Mouse (Mus musculus) heart, embryonic 11.5 days (tissue): ENCODE results near the gene Nrxn2. TPM values are rescaled to one million over a fixed set of nuclear protein-coding genes. Genes with fewer than 3 reads are reported as not detected.

Experiments
- ATAC-seq: fragments of 200-750 bp; cut with Nextera tagmentation; replicated peaks from 2 replicates; pipeline ENCODE4 v1.8.0; 2017; ENCODE audit warnings: moderate library complexity; ENCODE audit not compliant: insufficient number of reproducible peaks, low FRiP score, low TSS enrichment
- H3K27ac ChIP-seq: fragments of 300-500 bp; sonication (generic); 2 replicates; pipeline ENCODE4 v1.5.1; 2014; ENCODE audit warnings: mild to moderate bottlenecking, low read depth, low read length
- H3K27me3 ChIP-seq: fragments of 300-500 bp; sonication (generic); 2 replicates; pipeline ENCODE4 v1.6.1; 2014; ENCODE audit warnings: mild to moderate bottlenecking, low read length, mixed read lengths; ENCODE audit not compliant: control insufficient read depth, insufficient read depth
- H3K36me3 ChIP-seq: fragments of 300-500 bp; sonication (generic); 2 replicates; pipeline ENCODE4 v1.6.1; 2014; ENCODE audit warnings: mild to moderate bottlenecking, low read length, moderate library complexity, mixed read lengths; ENCODE audit not compliant: control insufficient read depth, insufficient read depth
- H3K4me1 ChIP-seq: fragments of 300-500 bp; sonication (generic); 2 replicates; pipeline ENCODE4 v1.6.1; 2014; ENCODE audit warnings: low read length; ENCODE audit not compliant: control insufficient read depth, insufficient read depth
- H3K4me2 ChIP-seq: fragments of 300-500 bp; sonication (generic); 2 replicates; pipeline ENCODE4 v1.6.1; 2014; ENCODE audit warnings: mild to moderate bottlenecking, moderate library complexity
- H3K4me3 ChIP-seq: fragments of 300-500 bp; sonication (generic); 2 replicates; pipeline ENCODE4 v1.5.1; 2014; ENCODE audit warnings: low read depth, low read length
- H3K9ac ChIP-seq: fragments of 300-500 bp; sonication (generic); 2 replicates; pipeline ENCODE4 v1.6.1; 2014; ENCODE audit warnings: mild to moderate bottlenecking, low read depth, low read length, moderate library complexity
- H3K9me3 ChIP-seq: fragments of 300-500 bp; sonication (generic); replicated peaks from 2 replicates; pipeline ENCODE4 v1.6.1; 2016; ENCODE audit warnings: low read length; ENCODE audit not compliant: control insufficient read depth
- WGBS: fragments of 180-500 bp; shearing (Covaris S2); extraction: QIAGEN DNeasy Blood & Tissue Kit; methylation state at CpG from one replicate; pipeline ENCODE4 v1.1.7; 2014; ENCODE audit not compliant: insufficient replicate concordance; 5-methylcytosine and 5-hydroxymethylcytosine counted together
- polyA plus RNA-seq: library from polyadenylated mRNA; unstranded; fragments of >200 nt; fragmentation: Nextera tagmentation; extraction: Ambion mirVana; gene quantifications from 2 replicates; pipeline ENCODE4 v1.2.1, GENCODE M21; 2014

Gene Nrxn2
- polyA plus RNA-seq, 1 experiment from 2014 or later, result 1.6 TPM

DNA sequence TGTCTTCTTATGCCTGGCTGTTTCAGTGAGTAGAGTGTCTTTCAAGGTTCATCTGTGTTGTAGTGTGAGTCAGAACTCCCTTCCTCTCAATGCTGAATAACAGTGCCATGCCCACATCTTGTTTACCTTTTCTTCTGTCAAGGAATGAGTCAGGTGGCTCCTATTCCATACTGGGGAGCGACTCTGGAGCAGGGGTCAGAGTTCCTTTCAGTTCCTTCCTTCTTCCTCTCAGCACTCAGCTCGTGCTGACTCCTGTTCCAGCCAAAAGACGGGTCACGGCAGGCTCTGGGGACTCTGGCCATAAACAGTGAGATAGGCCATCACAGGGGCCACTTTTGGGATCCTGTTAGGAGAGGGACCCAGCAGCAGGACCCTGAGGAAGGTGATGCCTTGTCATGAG lies 58.5 kb downstream of the Nrxn2 start:
- Histone ChIP-seq H3K9ac (no peak overlapping the region), H3K27me3 (peaks cover under 1% of the 10 kb centered on the region), H3K4me2 (no peak overlapping the region), H3K27ac (no peak overlapping the region), H3K9me3 (no peaks in the 10 kb centered on the region), H3K36me3 (no peaks in the 10 kb centered on the region), H3K4me3 (no peak overlapping the region), H3K4me1 (no peaks in the 10 kb centered on the region)
- no peak for ATAC-seq
- WGBS, result 44% methylated on average over 4 of the region's 4 CpGs

DNA sequence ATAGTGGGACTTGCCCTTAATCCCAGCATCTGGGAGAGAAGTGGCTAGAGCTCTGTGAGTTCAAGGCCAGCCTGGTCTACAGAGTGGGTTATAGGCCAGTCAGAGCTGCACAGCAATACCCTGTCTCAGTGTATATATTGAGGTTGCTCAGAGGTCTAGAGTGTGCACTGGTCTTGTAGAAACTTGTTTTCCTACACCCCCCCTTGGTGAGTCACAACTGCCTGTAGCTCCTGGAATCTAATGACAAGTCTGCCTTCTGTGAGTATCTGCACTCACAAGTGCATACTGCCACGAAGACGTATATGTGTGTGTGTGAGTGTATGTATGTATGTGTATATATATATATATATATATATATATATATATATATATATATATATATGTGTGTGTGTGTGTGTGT lies 60.0 kb downstream of the Nrxn2 start:
- H3K36me3 ChIP-seq, result no peaks in the 10 kb centered on the region
- ATAC-seq, result no peak
- peaks cover 5% of the 10 kb centered on the region for H3K27me3 ChIP-seq
- H3K4me2 ChIP-seq, result no peak overlapping the region
- H3K27ac ChIP-seq, result no peak overlapping the region
- no peak overlapping the region for H3K9ac ChIP-seq
- H3K4me3 ChIP-seq, result no peak overlapping the region
- H3K4me1 ChIP-seq, result no peaks in the 10 kb centered on the region
- no peaks in the 10 kb centered on the region for H3K9me3 ChIP-seq
- 85% methylated on average over 2 of the region's 2 CpGs for WGBS

DNA sequence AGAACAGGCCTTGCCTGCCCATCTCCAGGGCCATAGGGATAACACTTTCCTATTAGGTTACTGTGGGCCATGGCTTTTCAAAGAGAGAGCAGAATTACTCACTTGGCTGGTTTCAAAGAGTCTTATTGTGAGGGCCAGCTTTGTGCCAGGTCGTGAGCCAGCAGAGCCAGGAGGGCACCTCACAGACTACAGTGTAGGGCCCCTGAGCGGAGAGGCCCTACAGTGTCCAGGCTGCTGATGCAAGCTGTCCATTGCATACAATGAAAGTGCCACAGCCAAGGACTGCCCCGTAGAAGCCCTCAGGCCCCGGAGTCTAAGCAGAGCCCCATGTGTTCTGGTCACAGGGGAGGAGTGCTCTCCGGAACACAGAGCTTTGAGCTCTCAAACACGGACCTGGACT lies 64.4 kb downstream of the Nrxn2 start:
- 81% methylated on average over 6 of the region's 6 CpGs for WGBS
- Histone ChIP-seq H3K4me2 (no peak overlapping the region), H3K36me3 (no peaks in the 10 kb centered on the region), H3K9me3 (no peaks in the 10 kb centered on the region), H3K9ac (no peak overlapping the region), H3K27ac (no peak overlapping the region), H3K27me3 (peaks cover 12% of the 10 kb centered on the region), H3K4me1 (no peaks in the 10 kb centered on the region), H3K4me3 (no peak overlapping the region)
- ATAC-seq, result no peak

DNA sequence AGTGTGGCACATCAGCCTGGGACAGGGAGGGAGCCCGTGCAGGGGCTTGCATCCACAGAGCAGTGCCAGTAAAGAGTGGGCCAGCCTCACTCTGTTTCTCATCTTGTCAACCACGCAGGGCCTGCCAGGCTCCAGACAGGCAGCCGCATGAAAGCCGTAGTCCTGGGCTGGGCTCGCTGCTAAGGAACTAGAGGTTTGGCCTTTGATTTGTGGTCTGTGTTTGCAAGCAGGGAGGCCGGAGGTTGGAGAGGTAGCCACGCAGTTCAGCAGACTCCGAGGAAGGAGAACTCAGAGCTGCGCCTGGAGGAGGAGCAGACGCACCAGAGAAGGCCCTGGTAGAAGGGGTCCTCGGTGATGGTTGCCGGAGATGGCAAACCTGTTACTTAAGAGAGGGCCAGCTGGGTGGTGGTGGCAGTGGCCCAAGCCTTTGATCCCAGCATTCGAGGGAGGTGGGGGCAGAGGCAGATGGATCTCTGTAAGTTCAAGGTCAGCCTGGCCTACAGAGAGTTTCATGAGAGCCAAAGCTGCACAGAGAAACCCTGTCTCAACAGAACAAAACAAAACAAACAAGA lies 66.6 kb downstream of the Nrxn2 start:
- H3K9ac ChIP-seq, result no peak overlapping the region
- H3K27me3 ChIP-seq, result peaks cover 22% of the 10 kb centered on the region
- H3K9me3 ChIP-seq, result no peaks in the 10 kb centered on the region
- no peak overlapping the region for H3K27ac ChIP-seq
- WGBS, result 77% methylated on average over 13 of the region's 13 CpGs
- no peaks in the 10 kb centered on the region for H3K36me3 ChIP-seq
- H3K4me2 ChIP-seq, result no peak overlapping the region
- no peak overlapping the region for H3K4me3 ChIP-seq
- no peaks in the 10 kb centered on the region for H3K4me1 ChIP-seq
- ATAC-seq, result no peak

DNA sequence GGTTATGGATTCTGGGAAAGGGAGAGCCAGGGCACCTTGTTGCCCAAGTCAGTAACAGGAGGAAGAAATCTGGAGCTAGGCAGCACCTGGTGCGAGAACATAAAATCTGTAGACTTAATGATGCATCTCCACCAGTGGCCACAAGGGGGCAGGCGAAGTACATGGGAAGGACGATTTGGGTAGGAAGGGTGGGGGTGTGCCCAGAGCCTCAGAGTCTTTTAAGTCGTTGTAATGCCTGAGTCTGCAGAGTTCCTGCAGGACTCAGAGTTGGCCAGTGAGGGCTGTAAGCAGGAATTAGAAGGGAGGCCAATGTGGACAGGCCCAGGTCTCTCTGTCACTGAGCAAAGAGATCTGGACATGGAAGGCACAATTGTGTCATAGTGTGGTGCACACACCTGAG lies 70.5 kb downstream of the Nrxn2 start:
- Histone ChIP-seq H3K27me3 (peaks cover 51% of the 10 kb centered on the region), H3K4me2 (no peak overlapping the region), H3K9me3 (no peaks in the 10 kb centered on the region), H3K4me1 (no peaks in the 10 kb centered on the region), H3K9ac (no peak overlapping the region), H3K36me3 (no peaks in the 10 kb centered on the region), H3K27ac (no peak overlapping the region), H3K4me3 (no peak overlapping the region)
- no peak for ATAC-seq
- 2% methylated on average over 4 of the region's 4 CpGs for WGBS

DNA sequence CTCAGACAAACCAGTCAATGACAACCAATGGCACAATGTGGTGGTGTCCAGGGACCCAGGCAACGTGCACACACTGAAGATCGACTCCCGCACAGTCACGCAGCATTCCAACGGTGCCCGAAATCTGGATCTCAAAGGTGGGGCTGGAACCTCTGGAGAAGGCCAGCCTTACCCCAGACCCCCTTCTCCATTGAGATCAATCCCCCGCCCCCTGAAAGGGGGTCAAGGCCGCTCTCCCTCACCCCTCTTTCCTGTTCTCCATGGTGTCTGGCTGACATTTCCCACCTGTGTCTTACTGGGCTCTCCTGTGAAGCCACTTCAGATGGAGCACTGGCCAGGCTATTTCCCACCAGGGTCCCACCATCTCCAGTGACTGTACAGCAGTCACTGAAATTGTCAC lies 73.0 kb downstream of the Nrxn2 start:
- no peaks in the 10 kb centered on the region for H3K36me3 ChIP-seq
- H3K4me1 ChIP-seq, result no peaks in the 10 kb centered on the region
- H3K4me3 ChIP-seq, result no peak overlapping the region
- H3K9me3 ChIP-seq, result no peaks in the 10 kb centered on the region
- ATAC-seq, result no peak
- 75% methylated on average over 8 of the region's 8 CpGs for whole genome bisulfite sequencing
- H3K27me3 ChIP-seq, result peaks cover 73% of the 10 kb centered on the region
- no peak overlapping the region for H3K4me2 ChIP-seq
- H3K27ac ChIP-seq, result no peak overlapping the region
- H3K9ac ChIP-seq, result no peak overlapping the region

DNA sequence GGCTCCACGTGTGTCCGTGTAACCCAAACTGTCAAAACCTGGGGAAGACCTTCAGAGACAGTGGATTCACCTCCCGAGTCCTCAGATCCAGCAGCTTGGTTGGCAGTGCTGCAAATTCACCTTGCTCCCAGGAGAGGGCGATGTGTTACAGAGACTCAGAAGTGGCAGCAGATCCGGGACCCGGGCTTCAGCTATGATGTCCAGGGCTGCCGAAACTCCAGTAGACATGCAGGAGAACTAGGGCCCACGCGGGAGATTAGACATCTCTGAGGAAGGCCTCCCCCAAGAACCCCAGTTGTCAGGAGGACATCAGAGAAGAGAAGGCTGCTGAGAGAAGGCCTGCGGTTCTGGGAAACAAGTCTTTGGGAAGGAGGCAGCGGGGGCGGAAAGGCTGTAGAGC lies 73.6 kb downstream of the Nrxn2 start:
- Histone ChIP-seq H3K9me3 (no peaks in the 10 kb centered on the region), H3K27ac (no peak overlapping the region), H3K36me3 (no peaks in the 10 kb centered on the region), H3K27me3 (peaks cover 77% of the 10 kb centered on the region), H3K9ac (0 out of 2 replicates have a peak overlapping the region, but pooled peaks have one; percentile 5), H3K4me3 (no peak overlapping the region), H3K4me1 (no peaks in the 10 kb centered on the region), H3K4me2 (no peak overlapping the region)
- ATAC-seq, result no peak
- WGBS, result 24% methylated on average over 12 of the region's 12 CpGs

DNA sequence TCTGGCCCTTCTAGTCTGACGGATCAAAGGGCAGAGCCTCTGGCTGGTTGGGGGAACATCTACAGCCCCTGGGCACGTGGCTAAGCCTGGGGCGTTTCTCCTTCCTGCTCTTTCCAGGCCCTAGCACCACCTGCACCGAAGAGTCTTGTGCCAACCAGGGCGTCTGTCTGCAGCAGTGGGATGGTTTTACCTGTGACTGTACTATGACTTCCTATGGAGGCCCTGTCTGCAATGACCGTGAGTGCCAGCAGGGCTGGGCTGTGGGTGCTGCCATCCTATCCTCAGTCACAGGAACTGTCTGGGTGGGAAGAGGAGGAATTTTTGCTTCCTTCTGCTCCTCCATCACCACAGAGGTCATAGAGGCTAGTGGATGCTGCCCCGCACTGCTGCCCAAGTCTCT lies 74.7 kb downstream of the Nrxn2 start:
- Histone ChIP-seq H3K27ac (no peak overlapping the region), H3K36me3 (no peaks in the 10 kb centered on the region), H3K27me3 (peaks cover 80% of the 10 kb centered on the region), H3K4me2 (no peak overlapping the region), H3K9ac (no peak overlapping the region), H3K9me3 (no peaks in the 10 kb centered on the region), H3K4me3 (no peak overlapping the region), H3K4me1 (peaks cover 6% of the 10 kb centered on the region)
- WGBS, result 77% methylated on average over 7 of the region's 7 CpGs
- ATAC-seq, result no peak

DNA sequence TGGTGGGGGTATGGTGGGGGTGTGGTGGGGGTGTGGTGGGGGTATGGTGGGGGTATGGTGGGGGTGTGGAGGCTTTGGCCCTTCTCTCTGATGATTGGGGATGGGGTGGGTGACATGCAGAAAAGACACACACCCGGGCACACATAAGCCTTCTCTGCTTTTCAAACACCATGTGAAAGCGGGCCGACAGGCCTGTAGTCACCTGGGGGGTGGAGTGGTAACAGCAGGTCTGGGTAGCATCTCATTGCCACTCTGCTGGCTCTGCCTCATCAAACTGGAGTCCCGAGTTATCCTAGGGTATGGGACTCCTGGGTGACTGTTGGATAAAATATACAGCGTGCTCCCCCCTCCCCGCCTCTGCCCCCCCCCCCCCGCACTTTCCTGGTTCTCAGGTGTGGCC lies 75.5 kb downstream of the Nrxn2 start:
- H3K27me3 ChIP-seq, result peaks cover 88% of the 10 kb centered on the region
- no peak overlapping the region for H3K4me3 ChIP-seq
- no peak overlapping the region for H3K9ac ChIP-seq
- no peak overlapping the region for H3K4me2 ChIP-seq
- no peaks in the 10 kb centered on the region for H3K9me3 ChIP-seq
- H3K36me3 ChIP-seq, result no peaks in the 10 kb centered on the region
- 56% methylated on average over 4 of the region's 7 CpGs for WGBS
- ATAC-seq, result no peak
- peaks cover 6% of the 10 kb centered on the region for H3K4me1 ChIP-seq
- no peak overlapping the region for H3K27ac ChIP-seq
